Mouse (Mus musculus) kidney, embryonic 14.5 days (tissue): ENCODE measurements around the gene Myrf. TPM values are rescaled to one million over a fixed set of nuclear protein-coding genes. Genes with fewer than 3 reads are reported as not detected.

Experiments used
- ATAC-seq: fragments of 200-750 bp; cut with Nextera tagmentation; 2 replicates; pipeline ENCODE4 v1.8.0; 2017; ENCODE audit warnings: moderate number of reproducible peaks, mild to moderate bottlenecking, moderate TSS enrichment, moderate library complexity; ENCODE audit not compliant: low FRiP score, low TSS enrichment
- H3K27ac ChIP-seq: fragments of 300-500 bp; sonication (generic); 2 replicates; pipeline ENCODE4 v1.5.1; 2014; ENCODE audit warnings: low read depth, mild to moderate bottlenecking, low read length, moderate library complexity, mixed read lengths
- H3K27me3 ChIP-seq: fragments of 300-500 bp; sonication (generic); 2 replicates; pipeline ENCODE4 v1.6.1; 2014; ENCODE audit warnings: mild to moderate bottlenecking, low read length; ENCODE audit not compliant: control insufficient read depth, insufficient read depth
- H3K36me3 ChIP-seq: fragments of 300-500 bp; sonication (generic); 2 replicates; pipeline ENCODE4 v1.6.1; 2014; ENCODE audit warnings: low read length, mixed read lengths; ENCODE audit not compliant: control insufficient read depth, insufficient read depth
- H3K4me1 ChIP-seq: fragments of 300-500 bp; sonication (generic); 2 replicates; pipeline ENCODE4 v1.6.1; 2014; ENCODE audit warnings: low read length, mixed read lengths; ENCODE audit not compliant: control insufficient read depth, insufficient read depth
- H3K4me2 ChIP-seq: fragments of 300-500 bp; sonication (generic); replicated peaks from 2 replicates; pipeline ENCODE4 v1.6.1; 2014; ENCODE audit warnings: low read depth, mild to moderate bottlenecking, low read length
- H3K4me3 ChIP-seq: fragments of 300-500 bp; sonication (generic); 2 replicates; pipeline ENCODE4 v1.5.1; 2014; ENCODE audit warnings: mild to moderate bottlenecking, low read length
- H3K9ac ChIP-seq: fragments of 300-500 bp; sonication (generic); 2 replicates; pipeline ENCODE4 v1.6.1; 2014; ENCODE audit warnings: low read depth, mild to moderate bottlenecking, low read length, moderate library complexity
- H3K9me3 ChIP-seq: fragments of 300-500 bp; sonication (generic); 2 replicates; pipeline ENCODE4 v1.6.1; 2016; ENCODE audit warnings: low read length; ENCODE audit not compliant: control insufficient read depth
- WGBS: fragments of 180-500 bp; shearing (Covaris S2); extraction: QIAGEN DNeasy Blood & Tissue Kit; methylation state at CpG from one replicate; pipeline ENCODE4 v1.1.7; 2014; 5-methylcytosine and 5-hydroxymethylcytosine counted together
- polyA plus RNA-seq: library from polyadenylated mRNA; unstranded; fragments of >200 nt; fragmentation: Nextera tagmentation; extraction: Ambion mirVana; gene quantifications from 2 replicates; pipeline ENCODE4 v1.2.1, GENCODE M21; 2014

The Myrf gene
- polyA plus RNA-seq, 1 experiment from 2014 or later = 6.4 TPM

DNA sequence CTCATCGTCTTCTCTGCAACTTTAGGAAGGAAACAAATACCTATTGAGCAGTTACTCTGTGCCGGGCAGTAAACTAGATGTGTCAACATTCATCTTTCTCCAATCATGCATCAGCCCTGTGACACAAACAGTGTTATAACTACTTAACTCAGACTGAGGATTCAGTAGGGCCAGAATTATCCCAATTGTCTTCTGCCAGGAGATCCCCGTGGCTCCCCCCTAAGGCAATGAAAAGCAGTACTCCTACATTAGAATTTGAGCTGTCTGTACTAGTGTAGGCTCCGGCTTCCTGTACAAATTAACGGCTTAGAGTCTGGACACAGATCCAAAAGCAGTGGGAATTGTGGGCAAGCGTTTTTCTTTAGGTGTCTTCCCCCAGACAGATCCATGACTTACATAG is 35.5 kb downstream of the Myrf start:
- Histone ChIP-seq H3K27ac (no peak overlapping the region), H3K9me3 (no peaks in the 10 kb centered on the region), H3K4me3 (peak overlapping the region; percentile 68; the same call in 1 of the 2 replicates), H3K9ac (peak overlapping the region; percentile 84; the same call in 1 of the 2 replicates), H3K36me3 (peaks cover 55% of the 10 kb centered on the region), H3K27me3 (no peaks in the 10 kb centered on the region), H3K4me1 (peaks cover 8% of the 10 kb centered on the region), H3K4me2 (peak overlapping the region; percentile 74)
- no peak for ATAC-seq
- WGBS = 74% methylated on average over 6 of the region's 6 CpGs

DNA sequence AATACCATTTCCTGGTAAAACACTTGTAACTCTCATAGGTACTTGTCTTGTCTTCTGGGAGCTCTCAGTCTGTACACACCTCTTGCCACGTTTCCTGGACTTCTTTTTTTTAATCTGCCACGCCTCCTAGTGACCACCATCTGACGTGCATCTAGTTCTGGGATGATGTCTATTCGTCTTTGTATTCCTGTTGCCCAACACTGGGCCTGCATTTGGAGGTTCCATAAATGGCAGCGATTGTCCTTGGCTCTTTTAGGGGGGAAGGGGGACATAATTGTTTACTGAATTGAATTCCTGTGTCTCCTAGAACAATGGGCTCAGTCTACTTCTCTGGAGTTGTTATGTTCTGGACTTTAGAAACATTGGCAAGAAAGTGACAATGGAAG is 35.9 kb downstream of the Myrf start:
- under 1% methylated on average over 5 of the region's 5 CpGs for whole genome bisulfite sequencing

DNA sequence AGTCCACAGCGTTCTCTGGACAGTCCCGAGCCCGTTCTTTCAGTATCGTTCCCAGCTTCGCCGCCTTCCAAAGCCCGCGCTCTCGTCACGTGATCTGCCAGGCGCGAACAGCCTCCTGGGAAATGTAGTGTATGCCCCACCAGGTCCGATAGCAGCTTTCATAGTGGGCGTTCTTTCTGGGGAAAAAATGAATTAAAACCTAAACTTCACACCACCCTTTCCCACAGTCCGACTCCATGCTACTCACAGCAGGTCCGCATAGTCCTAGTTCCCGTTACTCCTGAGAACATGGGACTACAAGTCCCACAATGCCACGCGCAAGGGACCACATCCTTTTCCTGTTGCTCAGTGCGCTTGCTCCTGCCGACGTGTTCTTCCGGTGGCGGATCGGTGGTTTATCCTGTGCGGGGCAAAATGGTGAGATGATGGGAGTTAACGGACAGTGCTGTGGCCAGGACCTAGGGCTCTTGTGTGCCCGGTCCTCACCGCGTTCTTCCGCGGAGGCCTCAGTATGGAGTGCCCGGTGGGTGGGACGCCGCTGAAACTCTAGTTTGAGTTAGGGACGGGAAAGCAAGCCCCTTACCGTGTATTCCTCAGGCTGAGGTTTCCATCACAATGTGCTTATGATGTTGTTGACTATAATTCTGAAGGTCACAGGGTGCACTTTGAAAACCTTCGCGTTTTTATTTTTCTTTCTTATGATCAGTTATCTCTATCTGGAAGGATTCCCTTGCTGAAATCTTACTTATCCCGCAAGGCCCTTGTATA is 36.5 kb downstream of the Myrf start, which contains the start of the genes Tmem258 and Fen1:
Tmem258 (plus strand) TSS at position 167 of the 768 bp plus-strand sequence.
Fen1 (minus strand) TSS at position 322 of the 768 bp plus-strand sequence.
- Histone ChIP-seq H3K4me3 (peak within 1 kb of the TSS; percentile 68), H3K9me3 (no peaks in the 10 kb centered on the region), H3K36me3 (peaks cover 56% of the 10 kb centered on the region), H3K4me2 (peak within 1 kb of the TSS; percentile 74), H3K27ac (peak within 1 kb of the TSS; percentile 85; the same call in 1 of the 2 replicates), H3K9ac (peak within 1 kb of the TSS; percentile 84), H3K27me3 (no peaks in the 10 kb centered on the region), H3K4me1 (peaks cover 8% of the 10 kb centered on the region)
- under 1% methylated on average over 40 of the region's 40 CpGs for WGBS
- ATAC-seq = peak; percentile 91

More for the DNA sequence above, 35.9 kb downstream of the Myrf start:
- Histone ChIP-seq H3K4me1 (peaks cover 8% of the 10 kb centered on the region), H3K9me3 (no peaks in the 10 kb centered on the region), H3K27ac (peak overlapping the region; percentile 85; the same call in 1 of the 2 replicates), H3K27me3 (no peaks in the 10 kb centered on the region), H3K4me3 (peak overlapping the region; percentile 68), H3K9ac (peak overlapping the region; percentile 84; the same call in 1 of the 2 replicates), H3K36me3 (peaks cover 55% of the 10 kb centered on the region), H3K4me2 (peak overlapping the region; percentile 74)
- no peak for ATAC-seq

DNA sequence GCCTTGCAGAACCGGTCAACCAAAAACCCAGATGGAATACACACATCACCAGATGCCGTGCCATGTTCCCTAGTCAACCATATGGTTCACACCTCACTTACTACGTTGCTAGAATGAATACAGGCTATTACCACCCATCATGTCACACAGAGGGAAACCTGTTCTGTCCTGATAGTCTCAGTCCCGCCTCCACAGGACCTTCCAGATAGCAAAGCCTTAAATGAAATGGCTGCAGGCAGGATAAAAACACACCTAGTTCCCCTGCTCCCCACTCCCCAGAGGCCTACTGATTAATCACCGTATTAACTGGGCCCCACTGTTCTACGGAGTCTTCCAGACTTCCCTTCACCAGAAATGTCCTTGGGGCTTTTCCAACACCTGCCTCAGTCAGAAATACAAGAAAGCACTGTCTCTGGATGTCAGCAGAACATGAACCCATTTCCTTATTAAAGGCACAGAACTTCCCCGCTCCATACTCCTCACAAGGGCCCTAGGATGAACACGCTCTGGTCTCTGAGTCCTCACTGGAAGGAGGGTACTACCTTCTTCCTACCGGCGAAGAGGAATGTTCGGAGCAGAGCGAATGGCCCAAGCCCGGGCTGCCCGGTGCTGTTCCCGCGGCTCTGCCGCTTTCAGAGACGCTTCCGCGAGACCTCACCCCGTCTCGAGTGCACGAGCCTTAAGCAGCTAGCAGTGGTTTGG is 37.3 kb downstream of the Myrf start:
- no peak; the same call in 1 of the 2 replicates for ATAC-seq
- peaks cover 49% of the 10 kb centered on the region for H3K36me3 ChIP-seq
- H3K4me3 ChIP-seq = peak overlapping the region; percentile 68

DNA sequence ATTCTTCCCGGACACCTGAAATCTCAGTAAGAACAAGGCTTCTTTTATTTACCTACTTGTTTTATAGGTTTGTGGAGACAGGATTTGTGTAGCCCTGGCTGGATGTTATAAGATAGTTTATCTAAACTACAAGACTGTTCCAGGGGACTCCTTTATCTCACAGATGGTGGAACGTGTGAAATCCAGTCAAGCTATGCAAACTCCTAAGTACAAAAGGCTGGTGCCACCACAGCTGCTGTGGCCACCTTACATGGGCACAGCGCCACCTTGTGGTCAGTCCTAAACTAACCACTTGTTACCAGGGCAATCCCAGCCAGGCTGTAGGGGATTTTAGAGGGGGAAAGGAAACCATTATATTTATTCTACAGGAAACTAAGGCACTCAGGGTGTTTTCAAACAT is 41.8 kb downstream of the Myrf start:
- Histone ChIP-seq H3K27me3 (no peaks in the 10 kb centered on the region), H3K9me3 (no peaks in the 10 kb centered on the region), H3K4me2 (no peak overlapping the region), H3K27ac (no peak overlapping the region), H3K36me3 (peaks cover 62% of the 10 kb centered on the region), H3K9ac (no peak overlapping the region), H3K4me1 (peaks cover 8% of the 10 kb centered on the region), H3K4me3 (no peak overlapping the region)
- WGBS = 34% methylated on average over 3 of the region's 3 CpGs
- peak; percentile 43; the same call in 1 of the 2 replicates for ATAC-seq

More for the DNA sequence above, 37.3 kb downstream of the Myrf start:
- peaks cover 8% of the 10 kb centered on the region for H3K4me1 ChIP-seq
- H3K9ac ChIP-seq = peak overlapping the region; percentile 84
- WGBS = 1% methylated on average over 23 of the region's 23 CpGs
- no peaks in the 10 kb centered on the region for H3K27me3 ChIP-seq
- H3K4me2 ChIP-seq = peak overlapping the region; percentile 74
- H3K9me3 ChIP-seq = no peaks in the 10 kb centered on the region
- peak overlapping the region; percentile 85; the same call in 1 of the 2 replicates for H3K27ac ChIP-seq

DNA sequence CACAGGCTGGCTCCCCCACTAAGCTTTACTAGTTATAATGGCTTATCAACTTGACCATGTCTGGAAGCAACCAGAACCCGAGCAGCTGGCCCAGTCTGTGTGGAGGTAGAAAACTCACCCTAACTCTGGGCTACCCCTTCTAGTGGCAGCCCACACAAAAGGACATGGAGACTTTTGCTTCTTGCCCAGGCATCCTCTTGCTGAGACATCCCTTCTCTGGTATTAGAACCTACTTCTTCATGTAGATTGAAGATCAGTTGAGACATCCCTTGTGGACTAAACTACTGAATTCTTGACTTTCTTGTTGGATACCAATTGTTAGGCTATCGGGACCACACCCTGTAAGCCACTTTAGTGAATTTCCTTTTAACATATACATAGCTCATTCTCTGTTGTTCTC is 42.3 kb downstream of the Myrf start:
- Histone ChIP-seq H3K9ac (no peak overlapping the region), H3K27ac (no peak overlapping the region), H3K4me3 (no peak overlapping the region), H3K9me3 (no peaks in the 10 kb centered on the region), H3K4me1 (peaks cover 8% of the 10 kb centered on the region), H3K36me3 (peaks cover 66% of the 10 kb centered on the region), H3K27me3 (no peaks in the 10 kb centered on the region), H3K4me2 (no peak overlapping the region)
- no peak for ATAC-seq
- 81% methylated on average over 2 of the region's 2 CpGs for WGBS

DNA sequence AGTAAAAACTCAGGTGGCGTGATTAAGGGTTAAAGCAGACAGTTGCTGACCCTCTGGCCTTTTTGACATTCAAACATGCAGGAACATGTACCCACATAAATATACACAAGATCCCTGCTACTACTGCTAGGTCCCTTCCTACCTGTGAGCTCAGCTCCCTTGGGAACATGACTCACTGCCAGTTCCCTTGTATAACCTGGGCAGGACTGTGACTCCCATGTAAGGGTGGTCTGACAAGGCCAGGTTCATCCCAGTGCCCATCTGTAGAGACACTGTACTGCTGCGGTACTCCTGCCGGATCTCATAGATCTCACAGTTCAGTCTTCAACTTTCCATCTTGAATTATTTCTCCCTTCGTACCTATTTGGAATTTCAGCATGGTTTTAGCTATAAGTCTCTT is 43.4 kb downstream of the Myrf start:
- Histone ChIP-seq H3K4me2 (no peak overlapping the region), H3K9ac (no peak overlapping the region), H3K9me3 (no peaks in the 10 kb centered on the region), H3K4me3 (no peak overlapping the region), H3K27ac (no peak overlapping the region), H3K36me3 (peaks cover 77% of the 10 kb centered on the region), H3K4me1 (no peaks in the 10 kb centered on the region; the same call in 1 of the 2 replicates), H3K27me3 (no peaks in the 10 kb centered on the region)
- WGBS = 89% methylated on average over 4 of the region's 4 CpGs
- no peak for ATAC-seq

DNA sequence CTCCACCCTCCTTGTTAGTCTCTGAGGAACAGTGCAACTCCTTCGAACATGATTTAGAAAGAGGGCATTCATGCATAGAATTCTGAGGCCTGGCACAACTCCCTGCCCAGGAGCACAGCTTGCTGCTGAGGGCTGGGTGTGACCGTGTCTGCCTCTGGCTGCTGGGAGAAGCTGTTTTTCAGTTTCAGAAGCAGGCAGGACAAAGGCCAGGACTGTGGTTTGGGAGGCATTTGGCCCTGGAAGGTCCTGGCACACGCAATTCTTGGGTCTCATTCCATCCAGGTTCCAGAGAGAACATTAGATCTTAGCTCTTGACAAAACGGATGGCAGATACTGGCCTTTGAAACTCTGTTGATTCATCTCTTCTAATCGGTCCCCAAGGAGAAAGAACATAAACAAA is 45.3 kb downstream of the Myrf start:
- no peak overlapping the region for H3K4me3 ChIP-seq
- H3K9me3 ChIP-seq = no peaks in the 10 kb centered on the region
- H3K9ac ChIP-seq = no peak overlapping the region
- no peak overlapping the region for H3K27ac ChIP-seq
- no peak overlapping the region for H3K4me2 ChIP-seq
- ATAC-seq = no peak
- 65% methylated on average over 5 of the region's 5 CpGs for WGBS
- no peaks in the 10 kb centered on the region for H3K4me1 ChIP-seq
- peaks cover 80% of the 10 kb centered on the region for H3K36me3 ChIP-seq
- no peaks in the 10 kb centered on the region for H3K27me3 ChIP-seq

DNA sequence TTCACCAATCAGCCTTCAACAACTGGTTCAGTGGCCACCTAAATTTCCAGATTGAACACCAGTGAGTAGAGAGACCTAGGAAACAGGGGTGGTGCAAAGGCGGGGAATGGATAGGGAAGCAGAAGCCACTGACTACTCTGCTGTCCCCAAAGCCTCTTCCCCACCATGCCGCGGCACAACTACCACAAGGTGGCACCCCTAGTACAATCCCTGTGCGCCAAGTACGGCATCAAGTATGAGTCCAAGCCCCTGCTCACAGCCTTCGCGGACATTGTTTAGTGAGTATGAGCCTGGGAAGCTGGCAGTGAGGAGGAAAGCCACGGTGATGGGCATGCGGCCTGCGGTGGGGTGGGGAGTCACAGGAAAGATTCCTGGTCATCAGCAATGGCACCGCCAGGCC is 46.2 kb downstream of the Myrf start:
- Histone ChIP-seq H3K27me3 (no peaks in the 10 kb centered on the region), H3K9me3 (no peaks in the 10 kb centered on the region), H3K4me3 (no peak overlapping the region), H3K27ac (no peak overlapping the region), H3K36me3 (peaks cover 80% of the 10 kb centered on the region), H3K4me1 (no peaks in the 10 kb centered on the region), H3K9ac (no peak overlapping the region), H3K4me2 (no peak overlapping the region)
- WGBS = 89% methylated on average over 11 of the region's 11 CpGs
- ATAC-seq = no peak
